Mouse (Mus musculus) right cerebral cortex, postnatal 36 days (tissue): Measurements from ENCODE around the gene Olfr1153.

Experiments
- DNase-seq, 2 experiments: peaks; one replicate each; pipeline ENCODE4 v3.0.0; 2022; ENCODE audit warnings: low spot score in 2 of 2, mixed read lengths in 1 of 2

Olfr1153 gene

GRCm38 (mm10) chr2:87894662-87895061 is at the start of gene Olfr1153:
Olfr1153 (plus strand) TSS chr2:87894962.
- DNase-seq = no peak

DNA sequence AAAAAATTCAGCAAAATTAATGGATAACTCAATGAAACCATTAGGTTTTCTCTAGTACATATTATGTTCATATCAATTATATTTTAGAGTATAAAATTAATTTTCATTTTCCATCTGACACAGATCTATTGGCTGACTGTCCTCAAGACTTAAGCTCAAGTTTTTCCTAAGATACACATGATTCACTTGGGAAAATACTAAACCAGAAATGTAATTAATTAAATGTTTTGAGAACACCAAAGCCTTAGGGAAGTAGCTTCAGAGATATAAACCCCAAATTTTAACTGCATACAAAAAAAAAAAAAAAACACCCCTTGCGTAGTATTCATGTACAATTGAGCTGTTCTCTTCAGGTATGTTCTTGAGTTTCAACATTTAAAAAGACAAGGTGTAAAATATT is 39.2 kb upstream of the Olfr1153 start, which contains the start of gene Olfr1151:
Olfr1151 (plus strand) TSS at position 301 of the 400 bp plus-strand sequence.
- DNase-seq = no peak

GRCm38 (mm10) chr2:87866192-87866591 is 28.6 kb upstream of the Olfr1153 start, which contains the start of gene Olfr1152:
Olfr1152 (plus strand) TSS chr2:87866492.
- no peak for DNase-seq

GRCm38 (mm10) chr2:87905066-87905465 is 10.3 kb downstream of the Olfr1153 start, which contains the start of gene Olfr1154:
Olfr1154 (minus strand) TSS chr2:87905166.
- no peak for DNase-seq

DNA sequence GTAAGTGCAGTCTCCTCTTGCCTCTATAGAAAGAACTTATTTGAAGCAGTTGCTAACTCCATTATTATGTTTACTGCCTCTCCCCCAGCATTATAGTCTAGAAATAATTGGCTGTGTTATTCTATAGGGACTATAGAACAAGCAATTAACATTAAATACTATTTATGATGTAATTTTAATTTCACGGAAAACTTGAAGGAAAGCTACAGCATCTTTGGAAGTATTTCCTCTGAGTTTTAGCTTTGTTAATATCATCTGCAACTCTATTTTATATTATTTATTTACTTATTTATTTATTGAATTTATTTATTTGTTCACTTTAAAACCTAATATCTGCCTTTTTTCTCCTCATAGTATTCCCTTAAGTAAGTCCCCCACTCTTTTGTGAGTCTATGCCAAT is 50.3 kb downstream of the Olfr1153 start, which contains the start of gene Olfr1155:
Olfr1155 (minus strand) TSS at position 101 of the 400 bp plus-strand sequence.
- no peak for DNase-seq
